Comparison of ENCODE assay signal across 11 mouse cellular contexts in genomic region chr4:141274485-141275341, GRCm38 (mm10). TPM values are rescaled to one million over a fixed set of nuclear protein-coding genes. Genes with fewer than 3 reads are reported as not detected.
A peak's percentile ranks its signal among the peaks of the same experiment; 100 is the strongest.
DNase-seq lines count a peak whose midpoint lies in the region; ATAC-seq and TF ChIP-seq lines count a peak whose summit lies in the region.
"Had no signal": no experiment of that assay in that cellular context is flagged by ENCODE, and none has a peak within 500 bp of the region (broad histone marks: within the 10 kb centered on the region; RNA-seq: fewer than 3 reads in every experiment).

No protein-coding gene starts in this region.

- H3K4me1 ChIP-seq in hindbrain, postnatal 0 days (ENCODE audit: insufficient read depth, low read length): peaks cover 8% of the 10 kb centered on the region; the same call in 1 of the 2 replicates
- H3K4me1 ChIP-seq in liver, embryonic 12.5 days: peaks cover 30% of the 10 kb centered on the region

- H3K4me2 ChIP-seq in hindbrain, postnatal 0 days (ENCODE audit: low read depth, low read length): peak overlapping the region; percentile 23; the same call in 1 of the 2 replicates
- H3K4me2 ChIP-seq in liver, embryonic 12.5 days: no peak overlapping the region
- H3K4me2 ChIP-seq: limb, embryonic 13.5 days had no signal

- no peak overlapping the region for H3K4me3 ChIP-seq in hindbrain, postnatal 0 days (ENCODE audit: low read length)
- H3K4me3 ChIP-seq in liver, embryonic 12.5 days: no peak overlapping the region
- H3K4me3 ChIP-seq: limb, embryonic 13.5 days had no signal

- H3K9me3 ChIP-seq in hindbrain, postnatal 0 days (ENCODE audit: low read length): no peaks in the 10 kb centered on the region
- no peaks in the 10 kb centered on the region for H3K9me3 ChIP-seq in liver, embryonic 12.5 days (replicated peaks)
- H3K9me3 ChIP-seq: limb, embryonic 13.5 days had no signal

- peak; percentile 48 for ATAC-seq in hindbrain, postnatal 0 days
- no peak for ATAC-seq in granulocyte monocyte progenitor cell, adult 5-6 weeks (replicated peaks; ENCODE audit: poor library complexity, severe bottlenecking)
- no peak for ATAC-seq in liver, embryonic 12.5 days
- ATAC-seq: inflammation-experienced regulatory T-cells, adult 6 months had no signal

- no peaks in the 10 kb centered on the region for H3K27me3 ChIP-seq in hindbrain, postnatal 0 days (ENCODE audit: insufficient read depth, low read length)
- peaks cover 54% of the 10 kb centered on the region for H3K27me3 ChIP-seq in liver, embryonic 12.5 days (replicated peaks)

- H3K27ac ChIP-seq in hindbrain, postnatal 0 days: no peak overlapping the region
- no peak overlapping the region for H3K27ac ChIP-seq in liver, embryonic 12.5 days
- H3K27ac ChIP-seq: limb, embryonic 13.5 days had no signal

- H3K36me3 ChIP-seq in hindbrain, postnatal 0 days (ENCODE audit: insufficient read depth, low read length): no peaks in the 10 kb centered on the region
- H3K36me3 ChIP-seq in liver, embryonic 12.5 days: no peaks in the 10 kb centered on the region
- H3K36me3 ChIP-seq: limb, embryonic 13.5 days had no signal

- WGBS in hindbrain, postnatal 0 days: 22% methylated on average over 23 of the region's 23 CpGs
- WGBS in liver, embryonic 12.5 days (ENCODE audit: insufficient replicate concordance): 38% methylated on average over 23 of the region's 23 CpGs

- DNase-seq in embryo, embryonic 10 days (ENCODE audit: low spot score): peak; percentile 55
- no peak for DNase-seq in embryo, embryonic 10.5 days (ENCODE audit: low spot score)
- peak; percentile 46 for DNase-seq in urinary bladder, postnatal 14 days (ENCODE audit: low spot score)
- DNase-seq in urinary bladder, postnatal 36 days (ENCODE audit: low spot score in 2 of 2): no peak
- DNase-seq in hindbrain, postnatal 0 days (ENCODE audit: low spot score): peak; percentile 42
- DNase-seq in right cerebral cortex, postnatal 14 days: no peak

- no peak for TF ChIP-seq CTCF in hindbrain, postnatal 0 days (IDR thresholded peaks at IDR 0.05; ENCODE audit: low read depth)

- H3K9ac ChIP-seq in hindbrain, postnatal 0 days (replicated peaks; ENCODE audit: low read length): no peak overlapping the region
- H3K9ac ChIP-seq in liver, embryonic 12.5 days: no peak overlapping the region
- H3K9ac ChIP-seq: limb, embryonic 13.5 days had no signal

RNA-seq across cellular contexts. Expression of gene Epha2, which starts 26.3 kb away (rescaled TPM):
- total RNA-seq in hindbrain, postnatal 0 days (2014; rRNA removed): 1.6 and 3.5 TPM in 2 replicates
- polyA plus RNA-seq in hindbrain, postnatal 0 days (2015; fragmentation: Nextera tagmentation; extraction: Ambion mirVana): 0.44 and 0.46 TPM in 2 replicates
- total RNA-seq in granulocyte monocyte progenitor cell, adult 5-6 weeks (2014; fragmentation: Nextera tagmentation): 0.88 TPM in 1 of 2 replicates, not detected in the other
- total RNA-seq in granulocyte monocyte progenitor cell, adult 5-6 weeks (2017): 0.10 TPM in 1 of 2 replicates, not detected in the other
- polyA plus RNA-seq in liver, embryonic 12.5 days (2016; fragmentation: Nextera tagmentation; extraction: Ambion mirVana): 2.1 TPM in 2 replicates
- polyA plus RNA-seq: inflammation-experienced regulatory T-cells, adult 6 months had no signal

RNA-seq across cellular contexts. Expression of gene Arhgef19, which starts 35.4 kb away (rescaled TPM):
- total RNA-seq in hindbrain, postnatal 0 days (2014; rRNA removed): 1.2 and 2.3 TPM in 2 replicates
- polyA plus RNA-seq in hindbrain, postnatal 0 days (2015; fragmentation: Nextera tagmentation; extraction: Ambion mirVana): 1.2 TPM in 2 replicates
- not detected in 2 replicates for total RNA-seq in granulocyte monocyte progenitor cell, adult 5-6 weeks (2014; fragmentation: Nextera tagmentation)
- not detected in 2 replicates for total RNA-seq in granulocyte monocyte progenitor cell, adult 5-6 weeks (2017)
- 1.9 and 2.4 TPM in 2 replicates for polyA plus RNA-seq in liver, embryonic 12.5 days (2016; fragmentation: Nextera tagmentation; extraction: Ambion mirVana)
- total RNA-seq: common myeloid progenitor, adult 5-6 weeks had no signal
- polyA plus RNA-seq: inflammation-experienced regulatory T-cells, adult 6 months had no signal

Comparison
In these comparisons a context has a peak if more than half of its experiments do, and no peak if none do; other contexts are left out.
1. DNase-seq: peak in embryo, embryonic 10 days (single experiment), urinary bladder, postnatal 14 days (single experiment) and hindbrain, postnatal 0 days (single experiment); none in embryo, embryonic 10.5 days (single experiment), urinary bladder, postnatal 36 days (0 of 2) and right cerebral cortex, postnatal 14 days (single experiment).